In genomic region chr9:100452432-100452831, GRCm38 (mm10) we compare ENCODE assay signal across 9 mouse cellular contexts. TPM values are rescaled to one million over a fixed set of nuclear protein-coding genes. Genes with fewer than 3 reads are reported as not detected.
DNase-seq lines count a peak whose midpoint lies in the region; ATAC-seq and TF ChIP-seq lines count a peak whose summit lies in the region.
"Had no signal": no experiment of that assay in that cellular context is flagged by ENCODE, and none has a peak within 500 bp of the region (broad histone marks: within the 10 kb centered on the region; RNA-seq: fewer than 3 reads in every experiment).

No protein-coding gene starts in this region.

- H3K4me1 ChIP-seq in hindbrain, embryonic 16.5 days (ENCODE audit: control insufficient read depth, insufficient read depth, low read depth, low read length) = peaks cover 4% of the 10 kb centered on the region; the same call in 1 of the 2 replicates
- peaks cover 9% of the 10 kb centered on the region; the same call in 1 of the 2 replicates for H3K4me1 ChIP-seq in hindbrain, embryonic 14.5 days (replicated peaks; ENCODE audit: control insufficient read depth, insufficient read depth, low read length)
- H3K4me1 ChIP-seq in stomach, embryonic 15.5 days = peaks cover 8% of the 10 kb centered on the region; the same call in 1 of the 2 replicates
- H3K4me1 ChIP-seq in stomach, postnatal 0 days (replicated peaks; ENCODE audit: control insufficient read depth, insufficient read depth) = no peaks in the 10 kb centered on the region; the same call in 1 of the 2 replicates
- no peaks in the 10 kb centered on the region for H3K4me1 ChIP-seq in lung, embryonic 14.5 days (ENCODE audit: insufficient read depth)
- H3K4me1 ChIP-seq: limb, embryonic 12.5 days had no signal

- WGBS in hindbrain, embryonic 16.5 days = 68% methylated on average over 6 of the region's 6 CpGs
- WGBS in hindbrain, embryonic 14.5 days = 71% methylated on average over 6 of the region's 6 CpGs
- 54% methylated on average over 6 of the region's 6 CpGs for WGBS in stomach, embryonic 15.5 days
- 52% methylated on average over 6 of the region's 6 CpGs for whole genome bisulfite sequencing in stomach, postnatal 0 days
- 31% methylated on average over 6 of the region's 6 CpGs for WGBS in lung, embryonic 14.5 days

- H3K27ac ChIP-seq in hindbrain, embryonic 16.5 days (ENCODE audit: low read depth, low read length) = no peak overlapping the region
- H3K27ac ChIP-seq in hindbrain, embryonic 14.5 days = no peak overlapping the region
- H3K27ac ChIP-seq in stomach, embryonic 15.5 days = no peak overlapping the region
- no peak overlapping the region for H3K27ac ChIP-seq in stomach, postnatal 0 days (replicated peaks)
- no peak overlapping the region for H3K27ac ChIP-seq in lung, embryonic 14.5 days (ENCODE audit: low read depth)
- H3K27ac ChIP-seq: hindbrain, embryonic 10.5 days; limb, embryonic 12.5 days had no signal

- no peak overlapping the region for H3ac ChIP-seq in myocyte (ENCODE audit: control insufficient read depth, insufficient read length)

- H3K4me3 ChIP-seq in hindbrain, embryonic 16.5 days (ENCODE audit: low read length) = no peak overlapping the region
- H3K4me3 ChIP-seq in hindbrain, embryonic 14.5 days (replicated peaks; ENCODE audit: low read length) = no peak overlapping the region
- no peak overlapping the region for H3K4me3 ChIP-seq in stomach, embryonic 15.5 days (replicated peaks)
- H3K4me3 ChIP-seq in stomach, postnatal 0 days (ENCODE audit: low read depth, low read length) = no peak overlapping the region
- no peak overlapping the region for H3K4me3 ChIP-seq in lung, embryonic 14.5 days (ENCODE audit: low read depth, low read length)
- no peak overlapping the region for H3K4me3 ChIP-seq in myocyte
- H3K4me3 ChIP-seq: hindbrain, embryonic 10.5 days; limb, embryonic 12.5 days had no signal

- H3K79me2 ChIP-seq in myocyte (ENCODE audit: control insufficient read depth, insufficient read depth) = no peaks in the 10 kb centered on the region

- no peak overlapping the region for H3K9ac ChIP-seq in hindbrain, embryonic 16.5 days (ENCODE audit: low read depth, low read length)
- no peak overlapping the region for H3K9ac ChIP-seq in hindbrain, embryonic 14.5 days
- H3K9ac ChIP-seq in stomach, embryonic 15.5 days = no peak overlapping the region
- H3K9ac ChIP-seq in stomach, postnatal 0 days (ENCODE audit: low read length) = no peak overlapping the region
- H3K9ac ChIP-seq in lung, embryonic 14.5 days = no peak overlapping the region
- H3K9ac ChIP-seq: limb, embryonic 12.5 days had no signal

- 0 out of 2 replicates have a peak, but pooled peaks have one; percentile 14 for ATAC-seq in hindbrain, embryonic 16.5 days
- ATAC-seq in hindbrain, embryonic 14.5 days (ENCODE audit: low FRiP score) = no peak
- ATAC-seq in stomach, embryonic 15.5 days (ENCODE audit: insufficient read depth, low FRiP score, low read depth) = peak; percentile 64
- no peak for ATAC-seq in stomach, postnatal 0 days (ENCODE audit: low FRiP score, low TSS enrichment)
- ATAC-seq in lung, embryonic 14.5 days (ENCODE audit: insufficient read depth) = peak; percentile 9; the same call in 1 of the 2 replicates

- no peak for TF ChIP-seq CTCF in stomach, postnatal 0 days (IDR thresholded peaks at IDR 0.05; ENCODE audit: low read depth)
- no peak for TF ChIP-seq CTCF in lung, embryonic 14.5 days (IDR thresholded peaks at IDR 0.05; ENCODE audit: low read depth)

- H3K36me3 ChIP-seq in hindbrain, embryonic 16.5 days (ENCODE audit: control insufficient read depth, insufficient read depth, low read length) = no peaks in the 10 kb centered on the region
- no peaks in the 10 kb centered on the region for H3K36me3 ChIP-seq in hindbrain, embryonic 14.5 days (replicated peaks; ENCODE audit: control insufficient read depth, insufficient read depth)
- no peaks in the 10 kb centered on the region for H3K36me3 ChIP-seq in stomach, embryonic 15.5 days
- no peaks in the 10 kb centered on the region for H3K36me3 ChIP-seq in stomach, postnatal 0 days (ENCODE audit: control insufficient read depth, insufficient read depth, low read length)
- no peaks in the 10 kb centered on the region for H3K36me3 ChIP-seq in lung, embryonic 14.5 days (ENCODE audit: insufficient read depth)
- H3K36me3 ChIP-seq in myocyte (ENCODE audit: control insufficient read depth, insufficient read depth) = no peaks in the 10 kb centered on the region
- H3K36me3 ChIP-seq: hindbrain, embryonic 10.5 days; limb, embryonic 12.5 days had no signal

- no peaks in the 10 kb centered on the region for H3K27me3 ChIP-seq in hindbrain, embryonic 16.5 days (replicated peaks; ENCODE audit: control insufficient read depth, insufficient read depth, low read length)
- no peaks in the 10 kb centered on the region for H3K27me3 ChIP-seq in hindbrain, embryonic 14.5 days (ENCODE audit: control insufficient read depth, insufficient read depth, low read length)
- H3K27me3 ChIP-seq in stomach, embryonic 15.5 days (replicated peaks) = no peaks in the 10 kb centered on the region
- H3K27me3 ChIP-seq in stomach, postnatal 0 days (ENCODE audit: control insufficient read depth, insufficient read depth, low read length) = no peaks in the 10 kb centered on the region
- H3K27me3 ChIP-seq in lung, embryonic 14.5 days (ENCODE audit: insufficient read depth, low read length) = no peaks in the 10 kb centered on the region
- H3K27me3 ChIP-seq in myocyte (ENCODE audit: control insufficient read depth, insufficient read depth, insufficient read length) = no peaks in the 10 kb centered on the region

- no peak overlapping the region for H3K4me2 ChIP-seq in hindbrain, embryonic 16.5 days (ENCODE audit: low read length)
- H3K4me2 ChIP-seq in hindbrain, embryonic 14.5 days (replicated peaks) = no peak overlapping the region
- H3K4me2 ChIP-seq in stomach, embryonic 15.5 days = no peak overlapping the region
- H3K4me2 ChIP-seq in stomach, postnatal 0 days (replicated peaks; ENCODE audit: low read depth) = no peak overlapping the region
- no peak overlapping the region for H3K4me2 ChIP-seq in lung, embryonic 14.5 days
- H3K4me2 ChIP-seq in myocyte (ENCODE audit: low read depth) = peak overlapping the region; percentile 6
- H3K4me2 ChIP-seq: limb, embryonic 12.5 days had no signal

- DNase-seq in hindbrain, embryonic 14.5 days (ENCODE audit: low spot score) = no peak
- no peak for DNase-seq in stomach, postnatal 0 days (ENCODE audit: low spot score)
- DNase-seq in lung, embryonic 14.5 days = peak; percentile 58
- no peak for DNase-seq in Muller cell, postnatal 12 days (ENCODE audit: inconsistent ontology term)

- no peak for TF ChIP-seq EP300 in stomach, postnatal 0 days (optimal IDR thresholded peaks at IDR 0.05)

- no peak for TF ChIP-seq POLR2A in myocyte (IDR thresholded peaks at IDR 0.05; ENCODE audit: insufficient read length, low read depth)

- H3K9me3 ChIP-seq in hindbrain, embryonic 16.5 days (ENCODE audit: control insufficient read depth, low read length) = no peaks in the 10 kb centered on the region
- no peaks in the 10 kb centered on the region for H3K9me3 ChIP-seq in hindbrain, embryonic 14.5 days (ENCODE audit: control insufficient read depth, low read length)
- no peaks in the 10 kb centered on the region for H3K9me3 ChIP-seq in stomach, embryonic 15.5 days
- no peaks in the 10 kb centered on the region for H3K9me3 ChIP-seq in stomach, postnatal 0 days (ENCODE audit: control insufficient read depth, low read length)
- H3K9me3 ChIP-seq in lung, embryonic 14.5 days (ENCODE audit: low read depth, low read length) = no peaks in the 10 kb centered on the region
- H3K9me3 ChIP-seq: hindbrain, embryonic 10.5 days; limb, embryonic 12.5 days had no signal

TF ChIP-seq in myocyte, 11 proteins besides CTCF, POLR2A, EP300 and RAD21:
- TF ChIP-seq TCF3 (IDR thresholded peaks at IDR 0.05; ENCODE audit: insufficient read length, low read depth) (no peak), SRF (IDR thresholded peaks at IDR 0.05; ENCODE audit: control insufficient read depth, insufficient read length, low read depth) (no peak), E2F4 (IDR thresholded peaks at IDR 0.05; ENCODE audit: insufficient read depth) (no peak), TCF12 (IDR thresholded peaks at IDR 0.05; ENCODE audit: insufficient read depth, poor library complexity, severe bottlenecking) (no peak), MAX (IDR thresholded peaks at IDR 0.05; ENCODE audit: low read depth) (no peak), MYOD1 (IDR thresholded peaks at IDR 0.05; ENCODE audit: control insufficient read depth in 1 of 3, insufficient read length in 2 of 3, low read depth in 2 of 3) (no peak), REST (IDR thresholded peaks at IDR 0.05; ENCODE audit: insufficient read depth, insufficient read length) (no peak), USF1 (IDR thresholded peaks at IDR 0.05; ENCODE audit: low read depth) (no peak), POLR2AphosphoS2 (IDR thresholded peaks at IDR 0.05; ENCODE audit: insufficient read length, low read depth) (no peak), MYOG (IDR thresholded peaks at IDR 0.05; ENCODE audit: control insufficient read depth in 1 of 3, insufficient read depth in 1 of 3, insufficient read length in 2 of 3, low read depth in 2 of 3) (no peak), CEBPB (IDR thresholded peaks at IDR 0.05; ENCODE audit: insufficient read depth, poor library complexity, severe bottlenecking) (no peak)

RNA-seq across cellular contexts. Expression of gene Il20rb, which starts 34.2 kb away (rescaled TPM):
- polyA plus RNA-seq in hindbrain, embryonic 16.5 days (2015; fragmentation: Nextera tagmentation; extraction: Ambion mirVana) = 0.66 and 1.1 TPM in 2 replicates
- 0.29 and 0.57 TPM in 2 replicates for polyA plus RNA-seq in hindbrain, embryonic 14.5 days (2014; fragmentation: Nextera tagmentation; extraction: Ambion mirVana)
- 1.4 TPM in 2 replicates for polyA plus RNA-seq in stomach, embryonic 15.5 days (2015; fragmentation: Nextera tagmentation; extraction: Ambion mirVana)
- 4.8 and 5.1 TPM in 2 replicates for polyA plus RNA-seq in stomach, postnatal 0 days (2015; fragmentation: Nextera tagmentation; extraction: Ambion mirVana)
- polyA plus RNA-seq in lung, embryonic 14.5 days (2014; fragmentation: Nextera tagmentation; extraction: Ambion mirVana) = 1.6 and 2.2 TPM in 2 replicates
- polyA plus RNA-seq in myocyte (2012; fragmentation: generic; extraction: Trizol) = 0.40 TPM

Comparison
In these comparisons a context has a peak if more than half of its experiments do, and no peak if none do; other contexts are left out.
1. ATAC-seq: peak in hindbrain, embryonic 16.5 days (single experiment), stomach, embryonic 15.5 days (single experiment) and lung, embryonic 14.5 days (single experiment); none in hindbrain, embryonic 14.5 days (single experiment) and stomach, postnatal 0 days (single experiment).